Mouse (Mus musculus) MEL (cell line): Measurements from ENCODE around the gene Tubb3. TPM values are rescaled to one million over a fixed set of nuclear protein-coding genes. Genes with fewer than 3 reads are reported as not detected.
A peak's percentile ranks its signal among the peaks of the same experiment; 100 is the strongest.

Experiments used
- DNase-seq: peaks from one replicate; pipeline ENCODE4 v3.0.0; 2011; ENCODE audit warnings: low read depth, low spot score
- H3K27ac ChIP-seq: 2 replicates; pipeline ENCODE4 v1.5.1; 2012; ENCODE audit warnings: low read depth, mild to moderate bottlenecking, control low read depth, low read length, moderate library complexity; ENCODE audit not compliant: control insufficient read depth
- H3K27me3 ChIP-seq, 2 experiments: fragments of 150-350 bp in 1 of 2; sonication (generic) in 1 of 2; 2 replicates each; pipeline ENCODE4 v1.6.1; 2012; ENCODE audit warnings: low read length in 2 of 2, mild to moderate bottlenecking in 2 of 2, improper control_type of control experiment in 1 of 2, moderate library complexity in 1 of 2; ENCODE audit not compliant: insufficient read depth in 2 of 2, control insufficient read depth in 1 of 2
- H3K36me3 ChIP-seq, 2 experiments: 2 replicates each; pipeline ENCODE4 v1.6.1; 2012 to 2014; ENCODE audit warnings: low read length in 2 of 2, improper control_type of control experiment in 1 of 2, inconsistent platforms in 1 of 2, mild to moderate bottlenecking in 1 of 2; ENCODE audit not compliant: insufficient read depth in 2 of 2, control insufficient read depth in 1 of 2
- H3K4me1 ChIP-seq, 2 experiments: fragments of 150-350 bp in 1 of 2; sonication (generic) in 1 of 2; 2 replicates each; pipeline ENCODE4 v1.6.1; 2012; ENCODE audit warnings: low read length in 2 of 2, improper control_type of control experiment in 1 of 2, mild to moderate bottlenecking in 1 of 2; ENCODE audit not compliant: insufficient read depth in 2 of 2, control insufficient read depth in 1 of 2
- H3K4me3 ChIP-seq, 2 experiments: fragments of 150-350 bp in 1 of 2; sonication (generic) in 1 of 2; 2 replicates each; pipeline ENCODE4 v1.5.1; 2012; ENCODE audit warnings: low read depth in 2 of 2, low read length in 2 of 2, mild to moderate bottlenecking in 2 of 2, moderate library complexity in 2 of 2, control low read depth in 1 of 2, improper control_type of control experiment in 1 of 2; ENCODE audit not compliant: control insufficient read depth in 1 of 2, insufficient read depth in 1 of 2
- H3K79me2 ChIP-seq: 2 replicates; pipeline ENCODE4 v1.6.1; 2012; ENCODE audit warnings: mild to moderate bottlenecking, low read length, moderate library complexity; ENCODE audit not compliant: control insufficient read depth, poor library complexity, insufficient read depth
- H3K9ac ChIP-seq: 2 replicates; pipeline ENCODE4 v1.6.1; 2012; ENCODE audit warnings: low read depth, mild to moderate bottlenecking, control low read depth, low read length, moderate library complexity; ENCODE audit not compliant: control insufficient read depth, poor library complexity, severe bottlenecking
- H3K9me3 ChIP-seq: fragments of 150-350 bp; sonication (generic); replicated peaks from 2 replicates; pipeline ENCODE4 v1.6.1; 2012; ENCODE audit warnings: mild to moderate bottlenecking, low read length, improper control_type of control experiment, moderate library complexity; ENCODE audit not compliant: insufficient read depth
- BHLHE40 ChIP-seq: IDR thresholded peaks from 2 replicates; pipeline ENCODE4 v1.6.1; 2012; ENCODE audit warnings: low read depth, mild to moderate bottlenecking, inconsistent platforms, low read length, improper control_type of control experiment, borderline replicate concordance
- MAX ChIP-seq: IDR thresholded peaks from 2 replicates; pipeline ENCODE4 v1.6.1; 2011; ENCODE audit warnings: low read length, improper control_type of control experiment
- MEF2A ChIP-seq: IDR thresholded peaks from 2 replicates; pipeline ENCODE4 v1.6.1; 2014; ENCODE audit warnings: low read depth, mild to moderate bottlenecking, inconsistent platforms, low read length, improper control_type of control experiment; ENCODE audit not compliant: poor library complexity, insufficient replicate concordance, severe bottlenecking; ENCODE audit errors: extremely low read depth
- MXI1 ChIP-seq: IDR thresholded peaks from 2 replicates; pipeline ENCODE4 v1.6.1; 2011; ENCODE audit warnings: mild to moderate bottlenecking, low read depth, low read length, improper control_type of control experiment
- NELFE ChIP-seq: IDR thresholded peaks from 2 replicates; pipeline ENCODE4 v1.6.1; 2011; ENCODE audit warnings: low read depth, low read length, improper control_type of control experiment
- POLR2A ChIP-seq, 2 experiments: IDR thresholded peaks; 2 replicates each; pipeline ENCODE4 v1.6.1; 2011 to 2012; ENCODE audit warnings: low read length in 2 of 2, mild to moderate bottlenecking in 2 of 2, control low read depth in 1 of 2, improper control_type of control experiment in 1 of 2, low read depth in 1 of 2, moderate library complexity in 1 of 2; ENCODE audit not compliant: control insufficient read depth in 1 of 2, insufficient read depth in 1 of 2, poor library complexity in 1 of 2
- POLR2AphosphoS5 ChIP-seq: IDR thresholded peaks from 2 replicates; pipeline ENCODE4 v1.6.1; 2012; ENCODE audit warnings: low read depth, borderline replicate concordance, mild to moderate bottlenecking, inconsistent platforms, low read length, moderate library complexity, mixed read lengths
- RCOR1 ChIP-seq: IDR thresholded peaks from 2 replicates; pipeline ENCODE4 v1.6.1; 2012; ENCODE audit warnings: low read depth, mild to moderate bottlenecking, inconsistent platforms, low read length, improper control_type of control experiment
- SIN3A ChIP-seq: IDR thresholded peaks from 2 replicates; pipeline ENCODE4 v1.6.1; 2012; ENCODE audit warnings: low read length, improper control_type of control experiment, inconsistent platforms
- SMC3 ChIP-seq: IDR thresholded peaks from 2 replicates; pipeline ENCODE4 v1.6.1; 2011; ENCODE audit warnings: low read depth, low read length, improper control_type of control experiment
- TAL1 ChIP-seq: IDR thresholded peaks from 2 replicates; pipeline ENCODE4 v1.6.1; 2012; ENCODE audit warnings: mild to moderate bottlenecking, inconsistent platforms, low read length, moderate library complexity, mixed read lengths
- TCF12 ChIP-seq: IDR thresholded peaks from 2 replicates; pipeline ENCODE4 v1.6.1; 2014; ENCODE audit warnings: low read depth, mild to moderate bottlenecking, inconsistent platforms, low read length, improper control_type of control experiment, moderate library complexity
- USF1 ChIP-seq: IDR thresholded peaks from 2 replicates; pipeline ENCODE4 v1.6.1; 2014; ENCODE audit warnings: low read depth, mild to moderate bottlenecking, inconsistent platforms, low read length, improper control_type of control experiment, moderate library complexity
- USF2 ChIP-seq, 2 experiments: IDR thresholded peaks; 2 replicates each; pipeline ENCODE4 v1.6.1; 2011 to 2012; ENCODE audit warnings: improper control_type of control experiment in 2 of 2, low read length in 2 of 2, borderline replicate concordance in 1 of 2, inconsistent platforms in 1 of 2, low read depth in 1 of 2, mild to moderate bottlenecking in 1 of 2; ENCODE audit not compliant: insufficient read depth in 1 of 2
- ZKSCAN1 ChIP-seq: IDR thresholded peaks from 2 replicates; pipeline ENCODE4 v1.6.1; 2012; ENCODE audit warnings: low read depth, mild to moderate bottlenecking, inconsistent platforms, low read length, improper control_type of control experiment, moderate library complexity
- ZNF384 ChIP-seq: IDR thresholded peaks from 2 replicates; pipeline ENCODE4 v1.6.1; 2012; ENCODE audit warnings: low read depth, mild to moderate bottlenecking, inconsistent platforms, low read length, improper control_type of control experiment
- polyA plus RNA-seq, 2 experiments: library from polyadenylated mRNA; stranded (reverse) in 1 of 2; unstranded in 1 of 2; fragments of >175 nt in 1 of 2; fragments of >200 nt in 1 of 2; gene quantifications; 2 replicates each; pipeline versions ENCODE4 v1.2.1 to v1.2.4; 2012; ENCODE audit warnings: low replicate concordance in 2 of 2, low read depth in 1 of 2; ENCODE audit not compliant: insufficient read length in 2 of 2, insufficient read depth in 1 of 2, missing spikeins in 1 of 2
- total RNA-seq: library from RNA; depleted of rRNA; stranded (reverse); fragments of 300-350 nt; gene quantifications from 2 replicates; pipeline ENCODE4 v1.2.3, GENCODE M21; 2012

Tubb3 gene
- total and polyA plus RNA-seq, 3 experiments = 0.69 to 1.4 TPM; not detected in 1

DNA sequence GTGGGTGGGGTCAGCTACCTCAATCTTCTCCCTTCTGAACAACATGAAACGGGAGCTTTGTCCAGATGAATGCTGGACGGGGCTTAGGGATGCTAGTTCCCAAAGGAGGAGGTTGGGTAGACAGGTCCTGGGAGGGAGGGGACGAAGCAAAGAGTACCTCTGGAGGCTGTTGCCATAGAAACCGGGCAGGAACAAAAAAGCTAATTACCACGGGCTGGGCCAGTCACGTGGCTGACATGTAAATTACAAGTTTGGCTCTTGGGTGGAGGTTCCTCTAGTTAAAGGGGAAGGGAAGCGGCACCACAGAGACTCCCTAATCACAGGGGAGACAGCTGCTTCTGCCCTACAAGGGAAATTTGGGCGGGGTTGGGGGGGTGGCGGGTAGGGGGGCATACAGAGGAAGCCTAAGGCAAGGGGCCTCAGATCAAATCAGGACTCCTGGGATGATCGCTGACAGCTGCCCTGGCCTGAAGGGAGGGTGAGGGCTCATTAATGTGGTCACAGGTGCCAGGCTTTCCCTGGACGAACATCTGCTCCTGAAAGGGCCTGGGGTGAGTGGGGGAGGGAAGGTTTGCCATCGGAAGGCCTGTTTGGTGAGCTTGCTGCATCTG is 1.4 kb downstream of the Tubb3 start:
- Histone ChIP-seq H3K4me1 (peaks cover 2 to 56% of the 10 kb centered on the region in 2 experiments), H3K9me3 (no peaks in the 10 kb centered on the region), H3K27me3 (no peaks in the 10 kb centered on the region), H3K9ac (no peak overlapping the region), H3K4me3 (no peak overlapping the region)
- peak; percentile 84 for DNase-seq
- TF ChIP-seq ZNF384 (no peak), POLR2AphosphoS5 (no peak), TAL1 (no peak), MXI1 (peak; percentile 36; the same call in 1 of the 2 replicates), MEF2A (no peak), SIN3A (peak; percentile 77), USF2 (IDR thresholded peaks at IDR 0.05; ENCODE audit: borderline replicate concordance in 1 of 2, insufficient read depth in 1 of 2, low read depth in 1 of 2, low read length in 2 of 2) (peak; percentile 61 to 75), BHLHE40 (peak; percentile 57; the same call in 1 of the 2 replicates), ZKSCAN1 (no peak), MAX (peak; percentile 87), POLR2A (IDR thresholded peaks at IDR 0.05; ENCODE audit: control insufficient read depth in 1 of 2, insufficient read depth in 1 of 2, low read depth in 1 of 2, low read length in 2 of 2, poor library complexity in 1 of 2) (no peak), USF1 (peak; percentile 95)
- TF ChIP-seq, all 39 proteins: peak for 6
- peaks cover 0 to 37% of the 10 kb centered on the region in 2 experiments; a peak in 2 of 4 replicates for H3K36me3 ChIP-seq
- no peak overlapping the region for H3K27ac ChIP-seq
- H3K79me2 ChIP-seq = no peaks in the 10 kb centered on the region

GRCm38 (mm10) chr8:123414255-123414654 is 3.0 kb downstream of the Tubb3 start:
- Histone ChIP-seq H3K4me1 (peaks cover 0 to 40% of the 10 kb centered on the region in 2 experiments; a peak in 3 of 4 replicates), H3K27ac (no peak overlapping the region), H3K9ac (no peak overlapping the region), H3K27me3 (no peaks in the 10 kb centered on the region), H3K79me2 (no peaks in the 10 kb centered on the region), H3K36me3 (peaks cover 0 to 28% of the 10 kb centered on the region in 2 experiments; a peak in 2 of 4 replicates), H3K4me3 (no peak overlapping the region), H3K9me3 (no peaks in the 10 kb centered on the region)
- TF ChIP-seq MXI1 (peak; percentile 66; the same call in 1 of the 2 replicates), NELFE (no peak), TCF12 (no peak), SMC3 (no peak), SIN3A (peak; percentile 87), RCOR1 (0 out of 2 replicates have a peak, but pooled peaks have one; percentile 17)
- DNase-seq = peak; percentile 51
